Mouse (Mus musculus) liver, postnatal 0 days (tissue): Measurements from ENCODE around the gene 4933402J07Rik. TPM values are rescaled to one million over a fixed set of nuclear protein-coding genes. Genes with fewer than 3 reads are reported as not detected.

Experiments
- ATAC-seq: fragments of 200-750 bp; cut with Nextera tagmentation; 2 replicates; pipeline ENCODE4 v1.8.0; 2017; ENCODE audit warnings: mild to moderate bottlenecking, moderate library complexity
- DNase-seq: peaks from one replicate; pipeline ENCODE4 v3.0.0-alpha.2; 2016
- H3K27ac ChIP-seq: fragments of 300-500 bp; sonication (generic); 2 replicates; pipeline ENCODE4 v1.5.1; 2014; ENCODE audit warnings: antibody characterized with exemption, moderate library complexity, mild to moderate bottlenecking, low read depth
- H3K27me3 ChIP-seq: fragments of 300-500 bp; sonication (generic); 2 replicates; pipeline ENCODE4 v1.6.1; 2014; ENCODE audit warnings: low read length, control low read depth, mixed read lengths; ENCODE audit not compliant: insufficient read depth
- H3K36me3 ChIP-seq: fragments of 300-500 bp; sonication (generic); replicated peaks from 2 replicates; pipeline ENCODE4 v1.6.1; 2014; ENCODE audit warnings: mild to moderate bottlenecking, control low read depth, low read length, moderate library complexity, mixed read lengths; ENCODE audit not compliant: insufficient read depth
- H3K4me1 ChIP-seq: fragments of 300-500 bp; sonication (generic); 2 replicates; pipeline ENCODE4 v1.6.1; 2014; ENCODE audit warnings: antibody characterized with exemption, mild to moderate bottlenecking, control low read depth; ENCODE audit not compliant: insufficient read depth
- H3K4me2 ChIP-seq: fragments of 300-500 bp; sonication (generic); 2 replicates; pipeline ENCODE4 v1.6.1; 2014; ENCODE audit warnings: low read depth, mild to moderate bottlenecking, low read length, moderate library complexity, mixed read lengths
- H3K4me3 ChIP-seq: fragments of 300-500 bp; sonication (generic); 2 replicates; pipeline ENCODE4 v1.5.1; 2014; ENCODE audit warnings: low read depth, low read length
- H3K9ac ChIP-seq: fragments of 300-500 bp; sonication (generic); replicated peaks from 2 replicates; pipeline ENCODE4 v1.6.1; 2014; ENCODE audit warnings: mild to moderate bottlenecking, moderate library complexity
- H3K9me3 ChIP-seq: fragments of 300-500 bp; sonication (generic); 2 replicates; pipeline ENCODE4 v1.6.1; 2016; ENCODE audit warnings: mild to moderate bottlenecking, control low read depth, low read length, mixed read lengths
- CTCF ChIP-seq: sonication (generic); IDR thresholded peaks from 2 replicates; pipeline ENCODE4 v1.5.1; 2016; ENCODE audit warnings: antibody characterized with exemption, low read depth
- EP300 ChIP-seq: IDR thresholded peaks from 2 replicates; pipeline ENCODE4 v1.6.1; 2016; ENCODE audit warnings: antibody characterized with exemption, low read depth, mild to moderate bottlenecking
- WGBS: fragments of 180-500 bp; shearing (Covaris S2); extraction: QIAGEN DNeasy Blood & Tissue Kit; methylation state at CpG from one replicate; pipeline ENCODE4 v1.1.7; 2014; ENCODE audit not compliant: insufficient replicate concordance; 5-methylcytosine and 5-hydroxymethylcytosine counted together
- polyA plus RNA-seq: library from polyadenylated mRNA; unstranded; fragments of >200 nt; fragmentation: Nextera tagmentation; extraction: Ambion mirVana; gene quantifications from 2 replicates; pipeline ENCODE4 v1.2.1, GENCODE M21; 2015

4933402J07Rik gene
- not detected in 2 replicates for polyA plus RNA-seq

DNA sequence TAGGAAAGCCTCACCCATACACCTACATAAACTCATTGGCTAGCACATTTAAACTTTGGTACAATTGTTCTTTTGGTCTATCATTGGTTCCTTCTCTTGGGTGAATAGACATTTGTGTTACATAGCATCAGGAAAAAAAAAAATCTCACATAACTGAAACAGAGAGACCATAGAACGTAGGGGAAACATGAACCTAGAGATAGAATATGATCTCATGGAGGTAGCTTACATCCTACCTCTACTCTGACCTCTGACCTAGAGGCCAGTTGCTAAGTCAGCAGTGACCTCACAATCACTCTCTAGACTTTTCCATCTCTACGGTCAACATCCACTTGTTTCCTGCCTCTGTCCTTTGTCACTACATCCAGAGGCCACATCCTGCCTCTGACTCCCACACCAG, at the start of gene 4933402J07Rik:
4933402J07Rik (plus strand) TSS at position 301 of the 400 bp plus-strand sequence.
- no peaks in the 10 kb centered on the region for H3K9me3 ChIP-seq
- 40% methylated on average over 2 of the region's 2 CpGs for WGBS

GRCm38 (mm10) chr8:87517132-87517531, 46.5 kb upstream of the 4933402J07Rik start:
- 79% methylated on average over 3 of the region's 3 CpGs for WGBS
- TF ChIP-seq EP300: no peak
- TF ChIP-seq CTCF: no peak
- H3K9me3 ChIP-seq: no peaks in the 10 kb centered on the region
- DNase-seq: no peak
- no peak overlapping the region for H3K9ac ChIP-seq
- H3K27ac ChIP-seq: no peak overlapping the region
- H3K4me1 ChIP-seq: no peaks in the 10 kb centered on the region
- H3K36me3 ChIP-seq: no peaks in the 10 kb centered on the region
- ATAC-seq: no peak
- no peaks in the 10 kb centered on the region for H3K27me3 ChIP-seq
- no peak overlapping the region for H3K4me3 ChIP-seq
- no peak overlapping the region for H3K4me2 ChIP-seq

More for the DNA sequence above, at the start of gene 4933402J07Rik:
- no peak for DNase-seq
- no peaks in the 10 kb centered on the region for H3K36me3 ChIP-seq
- TF ChIP-seq EP300: no peak
- TF ChIP-seq CTCF: no peak
- H3K4me2 ChIP-seq: no peak within 1 kb of the TSS
- H3K4me1 ChIP-seq: no peaks in the 10 kb centered on the region
- H3K27me3 ChIP-seq: no peaks in the 10 kb centered on the region
- H3K4me3 ChIP-seq: no peak within 1 kb of the TSS
- H3K27ac ChIP-seq: no peak within 1 kb of the TSS
- no peak within 1 kb of the TSS for H3K9ac ChIP-seq
- no peak for ATAC-seq

- Histone ChIP-seq H3K9me3 (no peaks in the 10 kb centered on the region), H3K36me3 (no peaks in the 10 kb centered on the region), H3K9ac (no peak overlapping the region), H3K27ac (no peak overlapping the region), H3K4me3 (no peak overlapping the region), H3K4me1 (no peaks in the 10 kb centered on the region), H3K4me2 (no peak overlapping the region), H3K27me3 (no peaks in the 10 kb centered on the region)
- WGBS: 84% methylated on average over 1 of the region's 1 CpGs
- ATAC-seq (no peak), DNase-seq (no peak)
- TF ChIP-seq EP300 (no peak), CTCF (no peak)
Observed at GRCm38 (mm10) chr8:87525006-87525405, 38.6 kb upstream of the 4933402J07Rik start.

GRCm38 (mm10) chr8:87531176-87531575, 32.5 kb upstream of the 4933402J07Rik start:
- H3K27me3 ChIP-seq: 0 out of 2 replicates have a peak, but pooled peaks cover 2% of the 10 kb centered on the region
- H3K4me1 ChIP-seq: no peaks in the 10 kb centered on the region
- TF ChIP-seq EP300 (no peak), CTCF (no peak)
- WGBS: 50% methylated on average over 4 of the region's 4 CpGs
- no peak for ATAC-seq
- H3K27ac ChIP-seq: no peak overlapping the region
- no peak overlapping the region for H3K4me2 ChIP-seq
- H3K9me3 ChIP-seq: no peaks in the 10 kb centered on the region
- no peak overlapping the region for H3K4me3 ChIP-seq
- no peak for DNase-seq
- H3K36me3 ChIP-seq: no peaks in the 10 kb centered on the region
- no peak overlapping the region for H3K9ac ChIP-seq

- Histone ChIP-seq H3K4me2 (no peak overlapping the region), H3K9ac (no peak overlapping the region), H3K36me3 (no peaks in the 10 kb centered on the region), H3K27ac (no peak overlapping the region), H3K27me3 (0 out of 2 replicates have a peak, but pooled peaks cover 2% of the 10 kb centered on the region), H3K4me3 (no peak overlapping the region), H3K4me1 (no peaks in the 10 kb centered on the region), H3K9me3 (no peaks in the 10 kb centered on the region)
- no peak for ATAC-seq
- WGBS: 59% methylated on average over 4 of the region's 4 CpGs
- TF ChIP-seq CTCF (no peak), EP300 (no peak)
- no peak for DNase-seq
Observed at GRCm38 (mm10) chr8:87533476-87533875, 30.2 kb upstream of the 4933402J07Rik start.

GRCm38 (mm10) chr8:87534846-87535245, 28.8 kb upstream of the 4933402J07Rik start:
- 32% methylated on average over 2 of the region's 2 CpGs for WGBS
- Histone ChIP-seq H3K4me3 (no peak overlapping the region), H3K27ac (no peak overlapping the region), H3K9ac (no peak overlapping the region), H3K4me2 (no peak overlapping the region), H3K9me3 (no peaks in the 10 kb centered on the region), H3K36me3 (no peaks in the 10 kb centered on the region), H3K27me3 (0 out of 2 replicates have a peak, but pooled peaks cover 2% of the 10 kb centered on the region), H3K4me1 (no peaks in the 10 kb centered on the region)
- ATAC-seq (no peak), DNase-seq (no peak)
- TF ChIP-seq CTCF (no peak), EP300 (no peak)
